Mouse (Mus musculus) embryonic fibroblast, embryonic 13.5 days (primary cell): ENCODE data around the gene Trim66. TPM values are rescaled to one million over a fixed set of nuclear protein-coding genes. Genes with fewer than 3 reads are reported as not detected.

Source experiments
- H3K27ac ChIP-seq: 2 replicates; pipeline ENCODE4 v1.5.1; 2012; ENCODE audit warnings: low read length, control low read depth, inconsistent platforms; ENCODE audit not compliant: insufficient read depth
- H3K4me1 ChIP-seq: 2 replicates; pipeline ENCODE4 v1.6.1; 2011; ENCODE audit warnings: low read length; ENCODE audit not compliant: control insufficient read depth, insufficient read depth
- H3K4me3 ChIP-seq: 2 replicates; pipeline ENCODE4 v1.5.1; 2011; ENCODE audit warnings: mild to moderate bottlenecking, control low read depth, low read length; ENCODE audit not compliant: insufficient read depth
- CTCF ChIP-seq: IDR thresholded peaks from 2 replicates; pipeline ENCODE4 v1.5.1; 2011; ENCODE audit warnings: mild to moderate bottlenecking, control low read depth, low read length, moderate library complexity, borderline replicate concordance; ENCODE audit not compliant: insufficient read depth
- POLR2A ChIP-seq: IDR thresholded peaks from 2 replicates; pipeline ENCODE4 v1.6.1; 2011; ENCODE audit warnings: low read depth, mild to moderate bottlenecking, control low read depth, low read length, moderate library complexity
- polyA plus RNA-seq: library from polyadenylated mRNA; stranded (reverse); fragments of >200 nt; gene quantifications from 2 replicates; pipeline ENCODE4 v1.2.4, GENCODE M21; 2011; ENCODE audit warnings: low read depth; ENCODE audit not compliant: missing spikeins, insufficient read length

The Trim66 gene
- polyA plus RNA-seq, 1 experiment: 8.7 TPM

- Histone ChIP-seq H3K27ac (no peak overlapping the region), H3K4me1 (peaks cover 7% of the 10 kb centered on the region), H3K4me3 (no peak overlapping the region)
- no peak for TF ChIP-seq CTCF
- TF ChIP-seq POLR2A: no peak
Observed at GRCm38 (mm10) chr7:109468262-109468701, 39.7 kb downstream of the Trim66 start.

GRCm38 (mm10) chr7:109467591-109467990, 40.3 kb downstream of the Trim66 start:
- H3K27ac ChIP-seq: no peak overlapping the region
- peaks cover 7% of the 10 kb centered on the region for H3K4me1 ChIP-seq
- TF ChIP-seq CTCF (no peak), POLR2A (no peak)
- no peak overlapping the region for H3K4me3 ChIP-seq

- TF ChIP-seq CTCF (no peak), POLR2A (no peak)
- peaks cover 12% of the 10 kb centered on the region for H3K4me1 ChIP-seq
- no peak overlapping the region for H3K27ac ChIP-seq
- no peak overlapping the region for H3K4me3 ChIP-seq
Observed at GRCm38 (mm10) chr7:109460698-109461097, 47.2 kb downstream of the Trim66 start.

- TF ChIP-seq POLR2A (no peak), CTCF (no peak)
- peak overlapping the region; percentile 41; the same call in 1 of the 2 replicates for H3K27ac ChIP-seq
- peaks cover 10% of the 10 kb centered on the region; the same call in 1 of the 2 replicates for H3K4me1 ChIP-seq
- H3K4me3 ChIP-seq: no peak overlapping the region
Observed at GRCm38 (mm10) chr7:109456563-109456962, 51.4 kb downstream of the Trim66 start.

- Histone ChIP-seq H3K4me1 (peaks cover 12% of the 10 kb centered on the region; the same call in 1 of the 2 replicates), H3K4me3 (no peak overlapping the region), H3K27ac (no peak overlapping the region)
- no peak for TF ChIP-seq CTCF
- no peak for TF ChIP-seq POLR2A
Observed at GRCm38 (mm10) chr7:109455748-109456147, 52.2 kb downstream of the Trim66 start.

- TF ChIP-seq CTCF (no peak), POLR2A (no peak)
Observed at GRCm38 (mm10) chr7:109454856-109455255, 53.1 kb downstream of the Trim66 start.

GRCm38 (mm10) chr7:109448060-109448459, 59.9 kb downstream of the Trim66 start:
- Histone ChIP-seq H3K4me3 (no peak overlapping the region), H3K4me1 (0 out of 2 replicates have a peak, but pooled peaks cover 3% of the 10 kb centered on the region), H3K27ac (no peak overlapping the region)
- TF ChIP-seq POLR2A (no peak), CTCF (no peak)

More at GRCm38 (mm10) chr7:109454856-109455255, 53.1 kb downstream of the Trim66 start:
- no peak overlapping the region for H3K4me3 ChIP-seq
- H3K27ac ChIP-seq: no peak overlapping the region
- peaks cover 12% of the 10 kb centered on the region; the same call in 1 of the 2 replicates for H3K4me1 ChIP-seq

GRCm38 (mm10) chr7:109445012-109445411, 62.9 kb downstream of the Trim66 start:
- Histone ChIP-seq H3K4me3 (no peak overlapping the region), H3K27ac (no peak overlapping the region), H3K4me1 (no peaks in the 10 kb centered on the region; the same call in 1 of the 2 replicates)
- TF ChIP-seq CTCF (peak; percentile 49; the same call in 1 of the 2 replicates), POLR2A (no peak)

- H3K4me1 ChIP-seq: peaks cover 3% of the 10 kb centered on the region; the same call in 1 of the 2 replicates
- no peak overlapping the region for H3K4me3 ChIP-seq
- TF ChIP-seq CTCF (no peak), POLR2A (no peak)
- no peak overlapping the region for H3K27ac ChIP-seq
Observed at GRCm38 (mm10) chr7:109442739-109443138, 65.2 kb downstream of the Trim66 start.

GRCm38 (mm10) chr7:109440697-109441269, 67.2 kb downstream of the Trim66 start:
- TF ChIP-seq POLR2A: no peak
- no peak for TF ChIP-seq CTCF
- Histone ChIP-seq H3K4me1 (peaks cover 3% of the 10 kb centered on the region; the same call in 1 of the 2 replicates), H3K27ac (no peak overlapping the region), H3K4me3 (no peak overlapping the region)

GRCm38 (mm10) chr7:109438781-109439591, 68.9 kb downstream of the Trim66 start, which contains the start of gene Stk33:
Stk33 (minus strand) TSS chr7:109439081.
- no peak within 1 kb of the TSS for H3K27ac ChIP-seq
- H3K4me1 ChIP-seq: peaks cover 3% of the 10 kb centered on the region; the same call in 1 of the 2 replicates
- peak within 1 kb of the TSS; percentile 16 for H3K4me3 ChIP-seq
- peak; percentile 41; the same call in 1 of the 2 replicates for TF ChIP-seq POLR2A
- no peak for TF ChIP-seq CTCF
